ENCODE assay signal across 18 mouse cellular contexts in genomic region chr17:81377757-81378299, GRCm38 (mm10).
DNase-seq lines count a peak whose midpoint lies in the region; ATAC-seq and TF ChIP-seq lines count a peak whose summit lies in the region.
"Had no signal": no experiment of that assay in that cellular context is flagged by ENCODE, and none has a peak within 500 bp of the region (broad histone marks: within the 10 kb centered on the region; RNA-seq: fewer than 3 reads in every experiment).

No protein-coding gene starts in this region.

- peak overlapping the region; percentile 43 for H3K27ac ChIP-seq in gastrocnemius, adult 2 months
- H3K27ac ChIP-seq in neural tube, embryonic 12.5 days, result no peak overlapping the region
- no peak overlapping the region for H3K27ac ChIP-seq in forebrain, embryonic 16.5 days (ENCODE audit: low read length)
- H3K27ac ChIP-seq: embryonic facial prominence, embryonic 13.5 days; hindbrain, embryonic 13.5 days; hindbrain, postnatal 0 days had no signal

- intact Hi-C loops in gastrocnemius, adult 2 months (cut with DNase I), result no loop called here
- intact Hi-C loops in gastrocnemius, postnatal 14 days (cut with DNase I; ENCODE audit: low total_unique reads), result no loop called here

- H3K4me2 ChIP-seq in neural tube, embryonic 12.5 days (replicated peaks), result no peak overlapping the region
- no peak overlapping the region for H3K4me2 ChIP-seq in forebrain, embryonic 16.5 days (ENCODE audit: low read length)
- H3K4me2 ChIP-seq: embryonic facial prominence, embryonic 13.5 days; hindbrain, embryonic 13.5 days had no signal

- no peak overlapping the region for H3K9ac ChIP-seq in neural tube, embryonic 12.5 days
- H3K9ac ChIP-seq in forebrain, embryonic 16.5 days (replicated peaks; ENCODE audit: low read depth, low read length), result no peak overlapping the region
- H3K9ac ChIP-seq: embryonic facial prominence, embryonic 13.5 days; hindbrain, embryonic 13.5 days had no signal

- 44% methylated on average over 5 of the region's 5 CpGs for WGBS in neural tube, embryonic 12.5 days
- 18% methylated on average over 5 of the region's 5 CpGs for WGBS in forebrain, embryonic 16.5 days

- H3K36me3 ChIP-seq in neural tube, embryonic 12.5 days, result no peaks in the 10 kb centered on the region
- H3K36me3 ChIP-seq in forebrain, embryonic 16.5 days (ENCODE audit: control insufficient read depth, insufficient read depth), result no peaks in the 10 kb centered on the region
- H3K36me3 ChIP-seq: embryonic facial prominence, embryonic 13.5 days; hindbrain, embryonic 13.5 days had no signal

- ATAC-seq in neural tube, embryonic 12.5 days (ENCODE audit: low FRiP score, low read depth), result 0 out of 2 replicates have a peak, but pooled peaks have one; percentile 6
- peak; percentile 33; the same call in 1 of the 2 replicates for ATAC-seq in forebrain, embryonic 16.5 days
- ATAC-seq: activated CD4-positive, CD25-positive, alpha-beta regulatory T cell, adult 4 months; hindbrain, postnatal 0 days; Patski had no signal

- no peak overlapping the region for H3K4me3 ChIP-seq in gastrocnemius, adult 2 months
- H3K4me3 ChIP-seq in neural tube, embryonic 12.5 days, result no peak overlapping the region
- no peak overlapping the region for H3K4me3 ChIP-seq in forebrain, embryonic 16.5 days (replicated peaks; ENCODE audit: low read length)
- H3K4me3 ChIP-seq: embryonic facial prominence, embryonic 13.5 days; hindbrain, embryonic 13.5 days had no signal

- TF ChIP-seq CTCF in gastrocnemius, adult 2 months (IDR thresholded peaks at IDR 0.05), result no peak

- no peaks in the 10 kb centered on the region for H3K27me3 ChIP-seq in neural tube, embryonic 12.5 days (replicated peaks)
- no peaks in the 10 kb centered on the region for H3K27me3 ChIP-seq in forebrain, embryonic 16.5 days (replicated peaks; ENCODE audit: control insufficient read depth, insufficient read depth, low read length)
- H3K27me3 ChIP-seq: CH12.LX; embryonic facial prominence, embryonic 13.5 days; hindbrain, embryonic 13.5 days had no signal

- H3K4me1 ChIP-seq in neural tube, embryonic 12.5 days, result peaks cover 7% of the 10 kb centered on the region
- H3K4me1 ChIP-seq in forebrain, embryonic 16.5 days (replicated peaks; ENCODE audit: control insufficient read depth, insufficient read depth, low read length), result peaks cover 8% of the 10 kb centered on the region; the same call in 1 of the 2 replicates
- H3K4me1 ChIP-seq: embryonic facial prominence, embryonic 13.5 days had no signal

- DNase-seq in gastrocnemius, adult 2 months, result no peak
- DNase-seq in gastrocnemius, postnatal 14 days, result no peak
- no peak for DNase-seq in neural tube, embryonic 10.5 days (ENCODE audit: extremely low spot score, low spot score)
- no peak for DNase-seq in thymus, postnatal 0 days (ENCODE audit: low spot score)
- DNase-seq: cerebellum, adult 18-20 months; cerebellum, adult 9-11 months; cerebellum, postnatal 36 days; gastrocnemius, postnatal 25 days; heart, postnatal 10 days; heart, postnatal 4 days had no signal

- H3K9me3 ChIP-seq in neural tube, embryonic 12.5 days, result no peaks in the 10 kb centered on the region
- no peaks in the 10 kb centered on the region for H3K9me3 ChIP-seq in forebrain, embryonic 16.5 days (ENCODE audit: control insufficient read depth, low read length)
- H3K9me3 ChIP-seq: embryonic facial prominence, embryonic 13.5 days; hindbrain, embryonic 13.5 days had no signal
